Mouse (Mus musculus) ovary, postnatal 14 days (tissue): ENCODE data around the gene Zfp113.
"Not testable (repeated sequence)": the region's sequence is repeated elsewhere in the genome, so short reads cannot be mapped to it uniquely, and the experiment has no call there.

Source experiments
- DNase-seq: peaks from one replicate; pipeline ENCODE4 v3.0.0; 2022; ENCODE audit warnings: low spot score

Zfp113 gene

GRCm38 (mm10) chr5:138137257-138137656, 18.3 kb downstream of the Zfp113 start:
- no peak for DNase-seq

GRCm38 (mm10) chr5:138132425-138133064, 23.0 kb downstream of the Zfp113 start:
- no peak for DNase-seq

GRCm38 (mm10) chr5:138118041-138118440, 37.5 kb downstream of the Zfp113 start:
- no peak for DNase-seq

GRCm38 (mm10) chr5:138117199-138118015, 38.1 kb downstream of the Zfp113 start:
- DNase-seq = no peak

GRCm38 (mm10) chr5:138116255-138117198, 39.0 kb downstream of the Zfp113 start, which contains the start of gene Zscan21:
Zscan21 (plus strand) TSS chr5:138116903.
- DNase-seq = peak; percentile 85

GRCm38 (mm10) chr5:138109847-138110396, 45.6 kb downstream of the Zfp113 start:
- DNase-seq = not testable (repeated sequence)

GRCm38 (mm10) chr5:138107130-138107529, 48.4 kb downstream of the Zfp113 start:
- DNase-seq = no peak

GRCm38 (mm10) chr5:138104976-138105375, 50.6 kb downstream of the Zfp113 start:
- DNase-seq = no peak

- no peak for DNase-seq
These were observed 61.1 kb downstream of the Zfp113 start for GRCm38 (mm10) chr5:138094474-138094873.

GRCm38 (mm10) chr5:138092771-138093170, 62.8 kb downstream of the Zfp113 start:
- DNase-seq = no peak

GRCm38 (mm10) chr5:138090737-138091136, 64.8 kb downstream of the Zfp113 start:
- no peak for DNase-seq

- DNase-seq = no peak
These were observed 65.3 kb downstream of the Zfp113 start for GRCm38 (mm10) chr5:138090271-138090670.
